Mouse (Mus musculus) heart, embryonic 14.5 days (tissue): ENCODE results near the gene Rassf2. TPM values are rescaled to one million over a fixed set of nuclear protein-coding genes. Genes with fewer than 3 reads are reported as not detected.

ENCODE experiments used
- ATAC-seq: fragments of 200-750 bp; cut with Nextera tagmentation; 2 replicates; pipeline ENCODE4 v1.8.0; 2017; ENCODE audit warnings: low read depth, moderate TSS enrichment; ENCODE audit not compliant: insufficient number of reproducible peaks, insufficient read depth, low FRiP score
- H3K27ac ChIP-seq, 2 experiments: fragments of 200-500 bp in 1 of 2; fragments of 300-500 bp in 1 of 2; sonication (generic) in 1 of 2; replicated peaks in 1 of 2; 2 replicates each; pipeline ENCODE4 v1.5.1; 2012 to 2014; ENCODE audit warnings: low read depth in 2 of 2, low read length in 2 of 2, control low read depth in 1 of 2, mild to moderate bottlenecking in 1 of 2, mixed read lengths in 1 of 2; ENCODE audit not compliant: control insufficient read depth in 1 of 2, insufficient read depth in 1 of 2
- H3K27me3 ChIP-seq: fragments of 300-500 bp; sonication (generic); 2 replicates; pipeline ENCODE4 v1.6.1; 2014; ENCODE audit warnings: mild to moderate bottlenecking, low read length, control low read depth; ENCODE audit not compliant: control insufficient read depth, insufficient read depth
- H3K36me3 ChIP-seq: fragments of 300-500 bp; sonication (generic); 2 replicates; pipeline ENCODE4 v1.6.1; 2014; ENCODE audit warnings: mild to moderate bottlenecking, control low read depth, low read length, mixed read lengths; ENCODE audit not compliant: control insufficient read depth, insufficient read depth
- H3K4me1 ChIP-seq, 2 experiments: fragments of 200-500 bp in 1 of 2; fragments of 300-500 bp in 1 of 2; sonication (generic) in 1 of 2; 2 replicates each; pipeline ENCODE4 v1.6.1; 2012 to 2014; ENCODE audit warnings: low read length in 2 of 2, control low read depth in 1 of 2, mixed read lengths in 1 of 2; ENCODE audit not compliant: control insufficient read depth in 2 of 2, insufficient read depth in 2 of 2
- H3K4me2 ChIP-seq: fragments of 300-500 bp; sonication (generic); 2 replicates; pipeline ENCODE4 v1.6.1; 2014; ENCODE audit warnings: mild to moderate bottlenecking, low read length
- H3K4me3 ChIP-seq, 2 experiments: fragments of 200-500 bp in 1 of 2; fragments of 300-500 bp in 1 of 2; sonication (generic) in 1 of 2; 2 replicates each; pipeline ENCODE4 v1.5.1; 2012 to 2014; ENCODE audit warnings: low read length in 2 of 2, mild to moderate bottlenecking in 2 of 2, control low read depth in 1 of 2, low read depth in 1 of 2, moderate library complexity in 1 of 2; ENCODE audit not compliant: control insufficient read depth in 1 of 2, insufficient read depth in 1 of 2
- H3K9ac ChIP-seq: fragments of 300-500 bp; sonication (generic); 2 replicates; pipeline ENCODE4 v1.6.1; 2014; ENCODE audit warnings: mild to moderate bottlenecking, low read length
- H3K9me3 ChIP-seq: fragments of 300-500 bp; sonication (generic); 2 replicates; pipeline ENCODE4 v1.6.1; 2016; ENCODE audit warnings: low read length, control low read depth; ENCODE audit not compliant: control insufficient read depth
- WGBS: fragments of 180-500 bp; shearing (Covaris S2); extraction: QIAGEN DNeasy Blood & Tissue Kit; methylation state at CpG from one replicate; pipeline ENCODE4 v1.1.7; 2014; 5-methylcytosine and 5-hydroxymethylcytosine counted together
- polyA plus RNA-seq: library from polyadenylated mRNA; unstranded; fragments of >200 nt; fragmentation: Nextera tagmentation; extraction: Ambion mirVana; gene quantifications from 2 replicates; pipeline ENCODE4 v1.2.1, GENCODE M21; 2014

Gene Rassf2
- polyA plus RNA-seq, 1 experiment from 2014 or later: 10.9 TPM

DNA sequence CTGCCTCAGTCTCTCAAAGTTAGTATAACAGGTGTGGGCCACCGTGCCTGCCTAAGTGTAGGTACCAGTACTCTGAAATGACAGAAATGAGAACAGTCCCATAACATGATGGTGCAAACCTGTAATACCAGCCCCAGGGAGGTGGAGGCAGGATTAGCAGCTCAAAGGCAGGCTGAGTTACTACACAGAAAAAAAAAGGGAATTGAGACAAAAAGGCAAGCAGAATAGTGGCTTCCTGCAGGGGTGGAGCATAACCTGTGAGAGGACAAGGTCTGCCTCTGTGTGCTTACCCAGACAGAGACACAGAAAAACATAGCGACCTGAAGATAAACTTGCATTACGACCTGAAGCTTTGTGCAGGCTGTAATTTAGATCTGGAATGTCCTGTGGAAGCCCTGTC lies 53.4 kb downstream of the Rassf2 start:
- Histone ChIP-seq H3K4me1 (peaks cover 19 to 20% of the 10 kb centered on the region in 2 experiments), H3K9me3 (peaks cover 9% of the 10 kb centered on the region), H3K27me3 (no peaks in the 10 kb centered on the region), H3K4me3 (no peak overlapping the region), H3K27ac (no peak overlapping the region), H3K4me2 (no peak overlapping the region), H3K36me3 (no peaks in the 10 kb centered on the region), H3K9ac (no peak overlapping the region)
- WGBS: 67% methylated on average over 3 of the region's 3 CpGs
- no peak for ATAC-seq

DNA sequence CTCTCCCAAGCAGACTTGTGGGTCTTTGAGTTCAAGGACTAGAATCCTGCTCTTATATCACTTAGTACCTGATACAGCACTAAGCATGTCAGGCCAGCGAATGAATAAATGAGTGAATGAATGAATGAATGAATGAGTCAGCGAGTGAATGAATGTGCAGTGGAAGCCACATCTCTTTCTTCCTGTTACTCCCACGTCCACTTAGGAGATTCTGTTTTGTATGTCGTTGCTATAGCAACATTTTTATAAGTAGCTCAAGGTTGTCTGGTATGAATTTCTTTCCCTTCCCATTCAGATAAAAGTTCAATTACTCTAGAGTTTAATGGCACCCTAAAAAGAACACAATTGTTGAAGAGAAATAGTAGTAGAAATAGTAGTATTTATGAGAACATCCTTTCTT lies 59.0 kb downstream of the Rassf2 start:
- Histone ChIP-seq H3K4me2 (no peak overlapping the region), H3K27me3 (no peaks in the 10 kb centered on the region), H3K27ac (no peak overlapping the region), H3K9me3 (no peaks in the 10 kb centered on the region), H3K9ac (no peak overlapping the region), H3K36me3 (no peaks in the 10 kb centered on the region), H3K4me3 (no peak overlapping the region), H3K4me1 (no peaks in the 10 kb centered on the region)
- WGBS: 69% methylated on average over 4 of the region's 4 CpGs
- no peak for ATAC-seq

DNA sequence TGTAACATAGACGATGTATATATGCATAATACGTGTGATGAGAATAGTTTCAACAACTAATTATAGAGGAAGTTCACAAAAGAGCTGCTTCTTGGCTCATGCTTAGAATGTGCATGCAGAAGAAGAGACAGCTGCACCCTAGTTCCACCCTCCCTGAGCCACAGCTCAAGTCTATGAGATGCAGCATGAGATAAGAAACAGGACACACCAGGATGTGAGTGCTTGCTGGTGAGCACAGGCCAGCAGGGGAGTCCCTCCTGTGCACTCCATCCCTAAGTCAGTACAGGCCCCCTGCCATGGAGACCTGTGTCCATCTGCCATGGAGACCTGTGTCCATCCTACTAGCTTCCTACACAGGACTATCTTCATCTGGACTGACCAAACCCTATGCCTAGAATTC lies 59.5 kb downstream of the Rassf2 start:
- Histone ChIP-seq H3K27me3 (no peaks in the 10 kb centered on the region), H3K4me1 (no peaks in the 10 kb centered on the region), H3K4me2 (no peak overlapping the region), H3K36me3 (no peaks in the 10 kb centered on the region), H3K4me3 (no peak overlapping the region), H3K27ac (no peak overlapping the region), H3K9me3 (no peaks in the 10 kb centered on the region), H3K9ac (no peak overlapping the region)
- no peak for ATAC-seq
- 85% methylated on average over 2 of the region's 2 CpGs for WGBS

DNA sequence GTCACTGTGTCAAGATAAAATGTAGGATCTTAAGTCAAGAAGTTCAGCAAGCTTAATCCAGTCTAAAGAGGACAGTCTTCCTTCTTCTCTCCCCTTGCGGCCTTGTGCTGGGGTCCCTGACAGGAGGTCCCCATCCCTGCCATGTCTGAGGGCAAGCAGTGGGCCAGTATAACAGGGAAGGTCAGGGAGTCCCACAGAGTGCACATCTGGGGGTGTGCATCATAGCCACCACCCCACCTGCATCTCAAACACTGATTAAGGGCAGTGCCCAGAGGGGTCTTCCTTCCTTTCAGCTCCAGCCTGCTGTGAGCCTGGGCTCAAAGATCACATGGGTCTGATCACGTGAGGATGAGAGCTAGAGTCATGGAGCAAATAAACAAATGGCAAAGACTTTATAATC lies 68.4 kb downstream of the Rassf2 start:
- H3K4me3 ChIP-seq: no peak overlapping the region
- ATAC-seq: no peak
- H3K36me3 ChIP-seq: no peaks in the 10 kb centered on the region
- H3K27me3 ChIP-seq: no peaks in the 10 kb centered on the region
- no peaks in the 10 kb centered on the region for H3K9me3 ChIP-seq
- H3K9ac ChIP-seq: no peak overlapping the region
- WGBS: 81% methylated on average over 2 of the region's 2 CpGs
- no peak overlapping the region for H3K4me2 ChIP-seq
- H3K27ac ChIP-seq: no peak overlapping the region
- no peaks in the 10 kb centered on the region; a peak in 1 of 4 replicates for H3K4me1 ChIP-seq

DNA sequence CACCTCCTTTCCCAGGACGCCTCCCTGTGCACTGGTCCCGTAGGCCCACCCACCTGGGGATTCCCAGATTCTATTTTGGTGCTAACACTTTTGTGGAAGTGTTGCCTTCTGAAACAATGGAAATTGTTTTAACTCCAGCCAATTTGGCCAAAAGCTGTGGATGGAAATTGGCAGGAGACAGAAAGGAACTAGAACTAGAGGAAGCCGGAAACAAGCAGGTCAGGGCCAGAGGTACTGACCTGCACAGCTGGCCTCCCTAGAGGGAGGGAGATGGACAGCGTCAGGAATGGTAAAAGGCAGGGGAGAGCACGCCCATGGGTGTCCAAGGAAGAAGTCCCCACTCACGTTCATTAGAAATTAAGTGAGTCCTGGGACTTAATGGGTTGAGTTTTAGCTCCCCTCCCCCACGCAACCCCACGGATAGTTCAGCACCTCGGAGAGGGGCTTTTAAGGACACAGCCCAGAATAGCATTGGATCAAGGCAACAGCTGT lies 72.3 kb downstream of the Rassf2 start:
- WGBS: 38% methylated on average over 9 of the region's 9 CpGs
- H3K36me3 ChIP-seq: no peaks in the 10 kb centered on the region
- no peak overlapping the region for H3K4me2 ChIP-seq
- no peak overlapping the region for H3K27ac ChIP-seq
- H3K9me3 ChIP-seq: no peaks in the 10 kb centered on the region
- ATAC-seq: no peak
- peaks cover 10 to 17% of the 10 kb centered on the region in 2 experiments; a peak in 3 of 4 replicates for H3K4me1 ChIP-seq
- H3K27me3 ChIP-seq: peaks cover 10% of the 10 kb centered on the region
- no peak overlapping the region for H3K9ac ChIP-seq
- H3K4me3 ChIP-seq: no peak overlapping the region

DNA sequence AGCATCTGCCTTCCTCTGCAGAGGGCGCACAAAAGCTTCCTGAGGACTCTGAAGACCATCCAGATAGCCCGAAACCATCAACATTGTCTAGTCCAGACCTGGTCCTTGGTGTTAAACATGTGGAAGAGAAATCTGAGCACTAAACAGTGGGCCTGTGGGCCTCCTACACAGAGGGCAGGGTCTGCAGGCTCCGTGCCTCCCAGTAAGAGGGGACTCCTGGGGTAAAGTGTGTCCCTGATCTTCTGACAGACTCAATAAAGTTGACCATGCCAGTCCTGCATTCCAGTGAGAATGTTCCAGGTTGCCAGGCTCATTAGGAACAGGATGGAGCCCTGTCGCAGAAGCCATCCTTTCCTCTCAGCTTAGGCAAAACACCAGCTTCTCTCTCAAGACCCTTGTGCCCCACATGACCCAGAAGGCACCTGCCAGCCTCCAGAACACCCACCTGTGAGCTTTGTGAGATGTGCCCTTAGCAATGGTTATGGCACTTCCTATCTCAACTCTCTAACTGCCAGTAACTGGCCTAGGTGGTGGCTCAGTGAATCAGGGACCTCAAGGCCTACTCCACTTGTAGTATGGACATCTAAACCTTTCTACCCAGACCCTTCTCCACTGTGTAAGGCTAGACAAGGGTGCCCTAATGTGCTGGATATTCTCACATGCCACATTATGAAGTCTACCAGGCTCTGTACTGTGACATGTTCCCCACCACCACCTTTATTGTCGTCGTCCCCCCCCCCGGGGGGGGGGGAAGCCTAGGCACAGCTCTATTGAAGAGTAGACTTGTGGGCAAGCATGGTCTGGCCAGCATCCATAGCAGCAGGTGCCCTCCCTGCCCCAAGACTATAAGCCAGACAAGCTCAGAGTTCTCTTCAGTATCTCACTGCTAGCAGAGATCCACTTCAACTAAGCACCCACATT lies 73.5 kb downstream of the Rassf2 start:
- no peak for ATAC-seq
- H3K36me3 ChIP-seq: no peaks in the 10 kb centered on the region
- no peak overlapping the region for H3K4me3 ChIP-seq
- H3K27ac ChIP-seq: no peak overlapping the region
- H3K4me2 ChIP-seq: no peak overlapping the region
- H3K4me1 ChIP-seq: peaks cover 11 to 20% of the 10 kb centered on the region in 2 experiments; a peak in 3 of 4 replicates
- WGBS: 64% methylated on average over 7 of the region's 7 CpGs
- peaks cover 18% of the 10 kb centered on the region for H3K27me3 ChIP-seq
- no peak overlapping the region for H3K9ac ChIP-seq
- H3K9me3 ChIP-seq: no peaks in the 10 kb centered on the region

DNA sequence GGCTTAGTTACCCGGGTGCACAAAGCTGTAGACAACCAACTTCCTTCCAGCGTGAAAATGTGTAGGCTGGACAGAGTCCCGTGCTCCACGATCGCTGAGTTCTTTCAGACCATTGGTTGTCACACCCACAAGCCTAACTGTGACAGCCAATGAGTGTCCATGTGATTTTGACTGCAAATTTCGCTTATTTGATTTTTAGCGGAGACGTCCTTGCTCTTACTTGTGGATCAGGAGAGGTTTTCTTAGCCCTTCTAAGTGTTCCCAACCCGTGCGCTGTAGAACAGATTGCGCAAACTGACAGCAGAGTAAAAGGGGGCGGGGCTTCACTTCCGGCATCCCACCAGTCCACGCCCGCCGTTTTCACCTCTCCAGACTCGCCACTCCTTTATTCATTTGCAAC lies 74.8 kb downstream of the Rassf2 start:
- H3K4me3 ChIP-seq: peak overlapping the region; percentile 36 to 54
- H3K4me2 ChIP-seq: peak overlapping the region; percentile 73
- ATAC-seq: peak; percentile 55; the same call in 1 of the 2 replicates
- H3K36me3 ChIP-seq: no peaks in the 10 kb centered on the region
- H3K9me3 ChIP-seq: no peaks in the 10 kb centered on the region
- peak overlapping the region; percentile 39; the same call in 1 of the 2 replicates for H3K9ac ChIP-seq
- peaks cover 16 to 25% of the 10 kb centered on the region in 2 experiments; a peak in 3 of 4 replicates for H3K4me1 ChIP-seq
- WGBS: 2% methylated on average over 17 of the region's 17 CpGs
- peak overlapping the region; percentile 69 to 81 for H3K27ac ChIP-seq
- peaks cover 21% of the 10 kb centered on the region for H3K27me3 ChIP-seq
